Mouse (Mus musculus) kidney, postnatal 4 days (tissue): Measurements from ENCODE around the gene Gm11032.
"Not testable (repeated sequence)": the region's sequence is repeated elsewhere in the genome, so short reads cannot be mapped to it uniquely, and the experiment has no call there.

Experiments
- DNase-seq, 2 experiments: peaks; one replicate each; pipeline ENCODE4 v3.0.0; 2021; ENCODE audit warnings: mixed read lengths in 2 of 2

Gm11032 gene

GRCm38 (mm10) chr11:4620017-4620485 lies at the start of gene Gm11032:
Gene Gm11032 (plus strand): TSS chr11:4620067.
- DNase-seq: no peak

DNA sequence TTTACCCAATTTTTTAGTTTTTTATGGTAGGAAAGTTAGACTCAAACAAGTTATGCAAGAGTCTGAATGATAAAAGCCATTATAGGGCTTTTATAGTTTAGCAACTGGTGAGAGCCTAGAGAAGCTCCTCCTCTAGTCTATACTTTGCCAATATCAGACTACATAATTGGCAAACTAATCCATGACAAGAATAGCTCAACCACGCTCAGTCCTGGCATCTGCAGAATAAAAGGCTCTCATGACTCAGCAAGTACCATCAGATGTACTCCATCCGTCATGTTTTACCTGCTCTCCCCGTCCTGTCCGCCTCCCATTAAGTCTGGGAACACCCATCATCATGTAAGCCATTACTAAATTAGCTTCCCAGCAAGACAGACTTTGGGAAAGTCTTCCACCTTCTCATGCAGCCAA lies 48.4 kb upstream of the Gm11032 start:
- no peak for DNase-seq

GRCm38 (mm10) chr11:4576090-4576732 lies 43.7 kb upstream of the Gm11032 start:
- not testable (repeated sequence) for DNase-seq

DNA sequence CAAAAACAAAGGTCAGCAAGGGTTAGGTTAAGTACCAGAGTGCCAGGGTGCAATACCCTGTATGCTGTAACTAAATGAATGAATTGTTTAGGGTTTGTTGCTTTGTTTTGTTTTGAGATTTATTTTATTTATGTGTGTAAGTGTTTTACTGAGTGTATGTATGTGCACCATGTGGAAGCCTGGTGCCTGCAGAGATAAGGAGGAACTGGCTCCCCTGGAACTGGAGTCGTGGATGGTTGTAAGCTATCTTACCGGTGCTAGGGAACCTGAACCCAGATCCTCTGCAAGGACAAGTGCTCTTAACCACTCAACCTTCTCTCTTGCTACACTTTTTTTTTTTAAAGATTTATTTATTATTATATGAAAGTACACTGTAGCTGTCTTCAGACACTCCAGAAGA lies 42.8 kb upstream of the Gm11032 start:
- no peak for DNase-seq

GRCm38 (mm10) chr11:4578682-4579081 lies 41.2 kb upstream of the Gm11032 start:
- peak; percentile 36 to 47 for DNase-seq

- DNase-seq: no peak
Observed at GRCm38 (mm10) chr11:4591811-4592210, 28.1 kb upstream of the Gm11032 start.

DNA sequence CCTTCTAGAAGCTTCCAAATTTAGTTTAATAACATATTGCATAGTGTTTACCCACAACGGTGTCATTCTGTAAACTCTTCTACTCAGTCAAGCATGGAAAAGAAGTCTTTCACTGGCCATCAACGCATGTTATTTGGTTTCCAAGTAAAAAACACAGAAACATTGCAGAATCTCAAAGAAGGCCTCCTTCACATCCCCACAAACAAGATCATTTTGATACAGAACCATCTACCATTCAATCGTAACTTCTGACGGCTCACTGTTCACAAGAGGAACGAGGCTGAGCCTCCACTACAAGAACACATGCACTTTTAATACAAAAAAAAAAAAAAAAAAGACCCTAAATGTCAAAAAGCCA lies 26.4 kb upstream of the Gm11032 start:
- no peak for DNase-seq

DNA sequence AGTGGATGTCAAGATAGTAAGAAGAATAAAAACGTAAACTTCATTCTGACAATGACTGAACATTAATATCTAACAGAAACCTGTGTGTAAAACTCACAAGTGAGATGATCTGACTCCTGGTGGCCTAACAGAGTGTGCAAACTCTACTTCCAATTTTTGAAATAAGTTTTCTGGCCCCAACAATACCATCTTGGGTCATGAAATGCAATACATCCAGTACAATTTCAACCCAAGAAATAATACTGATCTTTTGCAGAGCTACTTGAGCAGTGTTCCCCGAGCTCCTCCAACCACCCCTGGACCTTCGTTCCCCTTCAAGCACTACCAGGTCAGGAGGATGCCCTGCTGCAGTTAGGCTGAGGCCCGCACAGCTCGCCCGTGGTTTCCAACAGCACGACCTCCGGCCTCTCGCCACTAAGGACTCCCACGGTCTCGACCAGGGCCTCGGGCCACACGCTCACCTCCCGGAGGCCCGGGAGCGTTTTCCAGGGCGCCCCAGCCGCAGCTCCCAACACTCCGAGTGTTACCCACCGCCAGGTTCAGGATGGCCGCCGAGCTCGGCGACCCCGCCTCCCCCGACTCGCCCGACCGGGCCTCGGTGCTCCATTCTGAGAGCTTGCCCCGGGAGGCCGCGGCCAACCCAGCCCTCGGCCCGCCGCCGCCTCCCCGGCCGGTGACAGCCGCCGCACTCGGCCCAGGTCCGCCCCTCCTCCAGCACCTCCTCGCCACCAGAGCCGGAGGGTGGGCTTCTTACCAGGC lies 25.8 kb upstream of the Gm11032 start:
- DNase-seq: peak in 1 of 2 experiments; percentile 68

GRCm38 (mm10) chr11:4594608-4595500 lies 25.0 kb upstream of the Gm11032 start, which contains the start of gene Mtmr3:
Gene Mtmr3 (minus strand): TSS chr11:4594863.
- DNase-seq: peak; percentile 98 to 99

GRCm38 (mm10) chr11:4598411-4598810 lies 21.5 kb upstream of the Gm11032 start:
- DNase-seq: no peak

DNA sequence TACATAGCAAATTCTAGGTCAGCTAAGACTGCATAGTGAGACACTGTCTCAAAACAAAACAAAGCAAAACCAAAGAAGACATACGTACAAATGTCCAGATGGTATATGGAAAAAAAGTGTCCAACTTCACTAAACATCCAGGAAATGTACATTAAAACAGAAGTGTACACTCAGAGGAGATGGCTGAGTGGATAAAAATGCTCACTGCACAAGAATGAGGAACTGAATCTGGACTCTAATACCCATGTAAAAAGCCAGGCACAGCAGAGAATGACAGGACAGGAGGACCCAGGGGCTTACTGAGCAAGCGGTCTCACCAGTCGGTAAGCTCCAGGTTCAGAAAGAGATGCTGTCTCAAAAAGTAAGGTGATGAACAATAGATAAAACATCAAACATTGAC lies 20.0 kb upstream of the Gm11032 start:
- no peak for DNase-seq

- DNase-seq: no peak
Observed at GRCm38 (mm10) chr11:4601890-4602289, 18.0 kb upstream of the Gm11032 start.

DNA sequence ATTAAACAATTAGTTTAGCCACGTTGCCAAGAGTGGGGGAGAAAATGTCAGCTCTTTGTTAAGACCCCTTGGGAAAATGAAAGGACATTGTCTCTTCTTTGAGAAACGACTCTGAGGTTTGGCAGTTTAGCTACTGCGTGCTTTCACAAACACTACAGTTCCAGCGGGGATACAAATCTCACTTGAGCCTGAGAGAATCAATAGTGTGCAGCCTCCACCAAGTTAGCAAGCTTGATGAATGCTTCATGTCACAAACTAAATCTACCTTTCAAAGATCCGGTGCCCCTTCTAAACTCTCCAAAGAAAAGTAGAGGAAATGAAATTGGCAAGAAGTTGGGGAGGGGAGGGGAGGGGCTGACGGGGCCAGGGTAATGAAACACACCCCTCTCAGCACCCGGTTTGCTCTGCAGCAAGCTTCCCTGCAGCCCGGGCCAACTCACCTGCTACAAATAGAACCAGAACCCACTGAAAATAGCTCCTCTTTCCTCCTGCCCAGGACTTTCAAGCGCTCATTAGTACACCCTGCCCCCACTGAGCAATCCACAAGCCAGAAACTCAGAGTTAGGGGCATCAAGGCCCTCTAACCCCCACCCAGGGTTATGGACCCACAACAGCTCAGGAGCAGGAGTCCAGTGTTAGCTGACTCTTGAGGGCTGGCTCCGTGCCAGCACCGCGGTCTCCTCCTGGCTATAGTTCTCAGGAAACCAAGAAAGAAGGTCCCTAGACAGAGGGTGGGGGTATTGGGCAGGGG lies 17.0 kb upstream of the Gm11032 start:
- peak; percentile 59 to 72 for DNase-seq

GRCm38 (mm10) chr11:4604441-4604840 lies 15.4 kb upstream of the Gm11032 start:
- DNase-seq: peak; percentile 17 to 37

DNA sequence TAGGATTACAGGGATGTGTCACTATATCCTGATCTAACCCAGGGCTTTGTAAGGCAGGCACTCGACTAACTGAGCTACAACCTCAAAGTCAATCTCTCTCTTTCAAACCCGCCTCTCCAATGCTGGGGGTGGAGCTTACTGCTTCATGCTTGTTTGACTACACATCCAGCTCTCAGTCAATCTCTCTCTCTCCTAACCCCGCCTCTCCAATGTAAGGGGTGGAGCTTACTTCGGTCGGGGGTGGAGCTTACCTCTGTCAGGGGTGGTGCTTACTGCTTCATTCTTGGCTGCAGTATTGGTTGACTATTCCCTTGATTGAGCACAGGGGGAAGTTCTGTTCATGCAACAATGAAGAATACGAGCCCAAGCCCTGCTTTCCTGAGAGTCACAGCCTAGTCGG lies 14.5 kb upstream of the Gm11032 start:
- peak; percentile 51 to 58 for DNase-seq

DNA sequence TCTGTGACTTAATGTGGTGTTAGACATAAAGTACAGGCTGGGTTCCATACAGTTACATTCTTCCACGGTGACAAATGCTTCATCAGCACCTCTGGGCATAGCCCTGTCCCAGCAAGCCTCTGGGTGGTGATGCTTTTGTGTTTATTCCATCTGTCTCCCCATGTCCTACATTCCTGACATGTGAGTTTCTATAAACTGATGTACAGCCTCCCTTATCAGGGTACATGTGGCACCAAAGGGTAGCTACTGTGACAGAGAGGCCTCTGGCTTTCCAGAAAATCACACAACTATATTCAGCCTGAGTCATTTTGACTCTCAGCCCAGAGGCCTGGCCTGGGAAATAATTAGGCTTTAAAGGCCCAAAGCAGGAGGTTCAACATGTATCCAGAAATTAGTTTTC lies 13.3 kb upstream of the Gm11032 start:
- DNase-seq: no peak

DNA sequence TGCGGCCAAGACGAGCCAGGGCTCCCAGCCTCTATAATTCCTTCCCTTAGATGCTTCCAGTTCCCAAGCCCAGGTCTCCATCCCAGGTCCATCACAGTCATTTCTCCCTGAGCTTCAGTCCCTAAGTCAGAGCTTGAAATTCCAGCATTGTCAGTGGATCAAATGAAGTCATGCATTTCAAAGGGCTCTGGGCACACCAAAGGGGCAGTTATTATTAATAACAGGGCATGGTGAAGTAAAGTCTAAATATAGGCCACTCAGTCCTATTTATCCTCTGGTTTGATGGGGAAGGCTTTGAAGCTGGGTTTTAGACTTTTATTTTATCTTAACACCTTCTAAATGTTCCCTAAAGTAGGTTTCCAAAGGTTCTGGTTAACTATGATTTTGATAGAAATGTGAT lies 8.0 kb upstream of the Gm11032 start:
- DNase-seq: no peak

DNA sequence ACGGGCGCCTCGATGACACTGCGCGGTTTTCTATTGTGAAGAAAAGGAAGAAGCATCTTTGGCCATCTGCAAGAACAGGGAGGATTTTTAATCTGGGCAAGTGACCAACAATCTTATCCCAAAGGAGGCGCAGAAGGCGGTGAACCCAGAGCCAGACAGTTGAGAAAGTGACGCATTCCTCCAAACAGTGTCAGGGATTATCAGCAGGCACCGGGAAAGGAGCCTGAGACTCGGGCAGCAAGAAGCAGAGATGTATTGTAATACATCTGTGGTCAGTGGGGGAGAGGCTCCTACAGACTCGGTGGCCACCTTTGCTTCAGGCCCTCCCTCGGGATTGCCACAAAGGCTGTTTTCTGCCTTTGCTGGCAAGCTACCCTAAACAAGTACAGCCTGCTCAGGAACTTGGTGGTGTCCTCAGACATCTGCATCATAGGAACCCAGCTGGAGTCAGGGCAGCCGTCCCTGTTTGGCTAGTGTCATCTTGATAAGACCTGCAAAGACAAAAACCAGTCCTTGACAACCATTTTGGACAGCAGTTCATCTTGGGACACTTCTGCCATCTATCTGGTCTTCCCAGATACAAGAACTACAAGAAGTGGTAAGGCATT lies 738 bp downstream of the Gm11032 start:
- no peak for DNase-seq

DNA sequence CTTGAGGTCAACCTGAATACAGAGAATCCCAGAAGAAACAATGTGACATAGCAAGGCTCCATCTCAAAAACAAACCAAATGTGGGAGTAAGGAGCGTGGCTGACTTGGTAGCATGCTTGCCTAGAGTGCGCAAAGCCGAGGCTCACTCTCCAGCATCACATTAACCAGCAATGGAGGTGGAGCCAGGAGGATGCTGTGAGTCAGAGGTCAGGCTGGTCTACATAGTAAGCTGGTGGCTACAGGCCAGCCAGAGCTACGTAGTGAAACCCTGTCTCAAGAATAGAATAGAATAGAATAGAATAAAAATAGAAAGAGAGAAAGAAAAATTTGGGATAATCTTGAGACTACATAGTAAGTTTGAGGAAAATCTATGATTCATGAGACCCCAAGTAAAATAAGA lies 2.0 kb downstream of the Gm11032 start:
- no peak for DNase-seq

- no peak for DNase-seq
Observed at GRCm38 (mm10) chr11:4622442-4622986, 2.6 kb downstream of the Gm11032 start.

DNA sequence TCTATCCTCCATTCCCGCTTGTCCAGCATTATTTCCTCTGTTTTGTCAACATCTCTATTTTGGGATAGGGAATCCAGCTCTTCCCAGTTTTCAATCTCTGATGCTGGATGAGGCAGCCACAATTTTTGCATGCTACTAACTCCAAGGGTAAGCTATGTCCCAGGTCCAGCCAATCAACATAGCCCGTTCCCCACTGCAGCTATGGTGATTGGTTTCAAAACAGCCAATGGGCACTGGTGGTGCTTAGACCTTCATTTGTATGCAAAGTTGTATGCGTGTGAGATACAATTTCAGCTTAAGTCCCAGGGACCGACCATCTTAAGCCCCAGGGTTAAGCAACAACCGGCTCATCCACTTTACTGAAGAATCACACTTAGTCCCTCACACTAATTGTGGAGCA lies 3.1 kb downstream of the Gm11032 start:
- no peak for DNase-seq

DNA sequence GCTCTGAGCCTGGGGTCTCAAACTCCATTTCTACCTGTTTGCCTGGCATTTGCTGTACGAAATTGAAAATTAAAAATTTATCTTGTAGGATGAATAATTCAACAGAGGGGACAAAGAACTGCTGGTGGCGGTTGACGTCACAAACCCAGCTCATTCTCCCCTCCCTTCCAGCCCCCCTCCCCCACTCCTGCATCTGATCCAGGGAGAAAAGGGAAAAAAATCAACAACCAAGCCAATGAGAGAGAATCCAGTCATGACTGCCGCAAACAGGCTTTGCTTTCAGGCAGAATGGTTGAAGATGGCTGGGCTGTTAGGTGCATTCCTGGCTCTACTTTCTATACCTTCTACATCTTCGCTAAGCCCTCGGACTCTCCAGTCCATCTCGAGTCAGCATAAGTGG lies 6.1 kb downstream of the Gm11032 start:
- DNase-seq: no peak
